Mouse (Mus musculus): ENCODE measurements around the gene Ecpas. TPM values are rescaled to one million over a fixed set of nuclear protein-coding genes. Genes with fewer than 3 reads are reported as not detected.
A peak's percentile ranks its signal among the peaks of the same experiment; 100 is the strongest.

Ecpas gene
- total RNA-seq (2021), result 100 to 1,000 TPM; 172 to 190 TPM
- long read RNA-seq, experiment 1, full-length matches to known transcripts, result 6 of 80 reads
- long read RNA-seq, experiment 1, partial matches to known transcripts, result 18 of 80 reads
- long read RNA-seq, experiment 1, other reads (novel, unspliced or antisense), result 56 of 80 reads
- long read RNA-seq, experiment 2, full-length matches to known transcripts, result 5 of 119 reads
- long read RNA-seq, experiment 2, partial matches to known transcripts, result 29 of 119 reads
- long read RNA-seq, experiment 2, other reads (novel, unspliced or antisense), result 85 of 119 reads

DNA sequence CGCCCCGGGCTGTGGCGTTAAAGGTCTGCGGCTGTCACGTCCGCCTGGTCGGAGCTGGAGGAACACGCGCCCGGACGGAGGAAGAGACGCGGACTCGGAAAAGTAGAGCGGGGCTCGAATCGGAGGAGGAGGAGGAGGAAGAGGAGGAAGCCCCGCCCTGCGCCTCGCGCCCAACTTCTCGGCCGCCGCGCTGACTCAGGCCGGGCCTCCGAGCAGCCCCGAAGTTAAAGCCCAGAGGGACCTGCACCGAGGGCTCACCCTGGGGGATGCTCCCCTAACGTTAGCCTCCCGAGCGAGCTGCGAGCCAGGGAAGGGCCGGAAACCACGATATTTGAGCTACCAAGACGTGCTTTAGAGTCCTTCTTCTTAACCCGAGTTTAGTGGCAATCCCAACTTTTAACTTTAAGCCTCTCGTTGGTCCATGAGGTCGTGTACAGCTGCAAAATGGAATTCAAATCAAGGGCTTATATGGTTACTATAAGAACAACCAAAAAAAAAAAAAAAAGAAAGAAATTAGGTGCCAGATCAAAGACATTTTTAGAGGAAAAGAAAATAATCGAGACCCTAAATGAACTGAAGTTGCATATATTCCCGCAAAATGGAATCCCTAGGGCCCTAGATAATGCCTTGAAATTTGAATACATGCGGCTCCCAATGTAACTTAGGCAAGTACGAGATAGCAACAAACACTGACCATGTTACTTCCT lies at the start of gene Ecpas:
Gene Ecpas, minus strand, starts transcription at position 121 of the 707 bp plus-strand sequence.
- DNase-seq (ENCODE audit: low spot score in 2 of 2), result peak in 1 of 2 experiments; percentile 84

DNA sequence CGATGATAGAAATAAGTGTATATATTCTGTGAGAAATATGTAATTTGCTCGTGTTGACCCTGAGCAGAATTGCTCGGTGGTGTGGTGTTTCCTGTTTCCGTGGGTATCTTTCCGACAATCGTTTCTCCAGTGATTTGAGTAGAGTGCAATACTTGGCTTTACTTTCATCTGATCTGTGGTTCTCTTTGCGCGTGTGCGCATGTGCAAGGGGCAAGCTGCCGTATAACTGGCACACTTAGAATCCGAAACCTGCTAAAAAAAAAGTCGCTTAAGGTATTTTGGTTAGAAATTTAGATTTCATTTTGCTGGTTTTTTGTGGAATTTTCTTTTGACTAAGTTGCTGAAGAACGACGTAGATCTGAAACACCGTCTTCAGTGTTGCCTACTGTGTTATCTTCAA lies 49.2 kb upstream of the Ecpas start:
- no peak for DNase-seq (ENCODE audit: low spot score in 2 of 2)

DNA sequence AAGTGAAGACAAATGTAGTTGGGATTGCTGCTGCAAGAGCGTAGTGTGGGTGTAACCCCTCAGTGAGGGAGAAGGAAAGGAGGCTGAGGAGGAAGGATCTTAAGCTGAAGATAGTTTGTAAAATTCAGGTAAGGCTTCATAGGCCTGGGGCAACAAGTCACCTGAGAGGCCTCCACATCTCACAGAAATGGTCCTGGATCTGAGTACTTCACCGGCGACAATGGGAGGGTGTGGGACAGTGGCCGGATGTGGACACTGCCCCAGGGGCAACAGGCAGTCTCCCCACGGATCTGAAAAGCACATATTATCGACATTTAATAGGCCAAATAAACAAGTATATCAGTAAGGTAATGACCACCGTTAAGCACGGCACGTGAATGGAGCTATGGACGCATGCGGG lies 40.1 kb upstream of the Ecpas start:
- no peak for DNase-seq (ENCODE audit: low spot score in 2 of 2)

DNA sequence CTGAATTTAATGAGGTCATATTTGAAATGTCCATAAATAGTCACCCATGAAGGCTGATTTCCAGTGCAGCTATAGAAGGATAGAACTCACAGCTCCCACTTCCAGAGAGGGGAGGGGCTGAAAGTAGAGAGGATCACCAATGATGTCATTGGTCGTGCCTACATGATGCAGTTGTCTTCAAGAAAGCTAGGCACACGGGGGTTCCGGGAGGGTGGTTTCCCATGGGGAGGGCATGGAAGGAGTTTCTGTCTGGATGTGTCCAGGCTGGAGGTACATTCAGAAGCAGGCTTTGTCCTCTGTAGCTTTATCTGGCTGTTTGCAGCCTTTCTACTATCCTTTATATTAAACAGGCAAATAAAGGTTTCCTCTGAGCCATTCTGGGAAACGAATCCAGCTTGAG lies 35.8 kb upstream of the Ecpas start:
- DNase-seq (ENCODE audit: low spot score in 2 of 2), result no peak

DNA sequence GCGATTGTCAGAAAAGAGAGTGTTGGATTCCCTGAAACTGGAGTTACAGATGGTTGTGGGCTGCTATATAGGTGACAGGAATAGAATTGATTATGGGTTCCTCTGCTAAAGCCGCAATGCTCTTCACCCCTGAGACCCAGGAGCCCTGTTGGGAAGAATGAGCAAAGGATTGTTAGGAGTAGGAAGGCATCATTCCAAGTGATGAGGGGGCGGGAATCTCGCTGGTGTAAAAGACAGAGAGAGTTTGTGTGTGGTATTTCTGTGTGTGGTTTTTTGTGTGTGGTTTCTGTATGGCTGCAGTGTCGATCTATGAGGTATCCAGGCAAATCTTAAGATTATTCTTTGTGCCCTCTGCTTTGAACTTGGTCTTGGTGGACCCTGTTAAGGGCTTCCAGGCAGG lies 32.1 kb upstream of the Ecpas start:
- no peak for DNase-seq (ENCODE audit: low spot score in 2 of 2)

DNA sequence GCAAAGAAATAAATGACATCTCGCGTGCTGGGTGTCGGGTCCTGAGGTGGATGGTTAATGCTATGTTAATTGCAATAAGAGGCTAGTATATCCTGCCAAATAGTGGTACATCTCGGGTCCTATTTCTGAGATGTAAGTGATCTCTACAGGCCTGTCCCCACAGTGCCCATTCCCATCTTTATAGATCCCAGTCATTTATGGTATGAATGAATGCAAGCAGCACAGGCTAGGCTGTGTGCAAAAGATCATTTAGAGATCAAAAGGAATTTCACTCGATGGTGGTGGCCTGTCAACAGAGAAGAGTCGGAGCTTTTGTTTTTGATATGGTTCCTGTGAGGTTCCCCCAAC lies 31.6 kb upstream of the Ecpas start:
- no peak for DNase-seq (ENCODE audit: low spot score in 2 of 2)

DNA sequence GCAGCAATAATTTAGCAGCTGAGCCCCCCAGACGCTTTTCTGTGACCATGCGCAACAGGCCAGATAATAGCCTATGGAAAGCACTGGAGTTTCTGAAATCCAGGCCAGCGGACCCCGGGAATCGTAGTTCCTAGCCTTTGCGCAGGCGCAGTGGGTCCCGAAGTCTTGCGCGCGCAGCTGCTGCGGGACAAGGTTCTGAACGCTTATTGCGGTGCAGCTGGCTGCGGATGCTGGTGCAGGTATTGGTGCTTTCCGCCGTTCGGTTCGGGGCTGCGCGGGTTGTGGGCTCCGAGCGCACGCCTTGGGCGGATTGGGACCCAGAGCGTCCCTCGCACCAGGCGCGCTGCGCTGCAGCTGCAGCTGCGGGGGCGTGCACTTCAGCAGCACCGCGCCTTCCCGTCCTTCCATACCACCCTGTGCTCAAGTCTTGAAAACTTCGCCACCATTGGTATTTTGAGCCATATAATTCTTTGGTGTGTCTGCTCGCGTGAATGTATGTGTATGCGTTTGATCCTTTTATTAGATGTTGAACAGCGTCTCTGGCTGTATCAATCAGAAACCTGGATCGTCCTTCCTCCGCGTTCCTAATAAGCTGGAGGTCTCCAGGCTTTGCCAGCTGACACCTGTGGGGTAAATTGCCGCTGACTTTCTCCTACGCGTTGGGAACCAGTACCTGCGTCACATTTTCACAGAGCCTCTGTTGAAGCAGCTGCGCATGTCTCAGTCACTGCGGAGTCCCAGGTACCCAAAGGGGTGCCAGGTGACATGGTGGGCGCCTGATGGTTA lies 31.1 kb upstream of the Ecpas start, which contains the start of gene Zkscan16:
Gene Zkscan16, plus strand, starts transcription at position 209 of the 786 bp plus-strand sequence.
- DNase-seq (ENCODE audit: low spot score in 2 of 2), result peak; percentile 71 to 87

DNA sequence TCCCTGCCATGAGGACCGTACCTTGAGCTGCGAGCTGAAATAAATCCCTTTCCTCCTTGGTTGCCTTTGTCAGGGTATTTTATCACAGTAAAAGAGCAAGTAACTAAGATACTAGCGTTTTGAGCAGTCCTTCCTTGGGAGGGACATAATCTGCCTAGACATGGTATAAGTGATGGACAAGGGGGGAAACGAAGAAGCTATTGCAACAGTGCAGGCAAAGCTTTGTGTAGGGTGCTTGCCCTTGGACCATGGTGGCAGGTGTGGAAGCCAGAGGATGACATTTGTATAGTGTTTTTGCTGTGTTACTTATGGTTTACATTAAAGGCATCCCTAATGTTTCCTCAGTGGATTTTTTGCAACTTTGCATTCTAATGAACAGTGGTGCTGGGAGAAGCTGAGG lies 30.4 kb upstream of the Ecpas start:
- no peak for DNase-seq (ENCODE audit: low spot score in 2 of 2)

DNA sequence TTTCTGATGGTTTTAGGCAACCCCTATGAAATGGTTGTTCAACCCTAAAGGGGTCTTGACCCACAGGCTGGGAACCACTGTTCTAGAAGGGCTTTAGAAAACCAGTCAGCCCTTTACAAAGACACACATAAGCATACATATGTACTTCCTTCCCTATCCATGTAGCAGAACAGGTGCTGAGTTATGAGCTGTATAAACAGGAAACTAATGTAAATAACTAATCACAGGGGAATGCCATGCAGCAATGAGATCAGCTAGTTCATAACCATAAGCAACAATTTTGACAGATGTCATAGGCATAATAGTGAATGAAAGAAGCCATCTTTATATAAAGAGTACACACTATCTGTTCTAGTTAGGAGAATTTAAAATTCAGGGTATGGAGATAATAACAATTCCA lies 29.1 kb upstream of the Ecpas start:
- no peak for DNase-seq (ENCODE audit: low spot score in 2 of 2)

DNA sequence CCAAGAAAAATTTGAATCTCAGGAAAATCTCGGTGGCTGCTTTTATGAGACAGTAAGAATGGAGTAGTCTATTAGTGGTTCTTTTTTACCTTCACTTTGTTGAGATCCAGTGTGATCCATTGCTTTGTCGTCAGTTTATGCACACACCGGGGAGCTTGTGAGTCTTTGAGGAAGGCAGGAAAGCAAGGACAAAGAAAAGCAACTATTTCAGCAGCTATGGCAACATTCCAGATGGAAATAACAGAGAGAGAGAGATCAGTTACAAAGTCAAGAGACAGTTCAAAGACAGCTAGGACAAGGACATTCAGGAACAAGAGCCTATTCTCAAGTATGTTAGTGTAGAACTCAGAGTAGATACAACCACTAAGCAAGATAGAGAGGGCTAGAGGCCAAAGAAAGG lies 23.3 kb upstream of the Ecpas start:
- DNase-seq (ENCODE audit: low spot score in 2 of 2), result no peak

DNA sequence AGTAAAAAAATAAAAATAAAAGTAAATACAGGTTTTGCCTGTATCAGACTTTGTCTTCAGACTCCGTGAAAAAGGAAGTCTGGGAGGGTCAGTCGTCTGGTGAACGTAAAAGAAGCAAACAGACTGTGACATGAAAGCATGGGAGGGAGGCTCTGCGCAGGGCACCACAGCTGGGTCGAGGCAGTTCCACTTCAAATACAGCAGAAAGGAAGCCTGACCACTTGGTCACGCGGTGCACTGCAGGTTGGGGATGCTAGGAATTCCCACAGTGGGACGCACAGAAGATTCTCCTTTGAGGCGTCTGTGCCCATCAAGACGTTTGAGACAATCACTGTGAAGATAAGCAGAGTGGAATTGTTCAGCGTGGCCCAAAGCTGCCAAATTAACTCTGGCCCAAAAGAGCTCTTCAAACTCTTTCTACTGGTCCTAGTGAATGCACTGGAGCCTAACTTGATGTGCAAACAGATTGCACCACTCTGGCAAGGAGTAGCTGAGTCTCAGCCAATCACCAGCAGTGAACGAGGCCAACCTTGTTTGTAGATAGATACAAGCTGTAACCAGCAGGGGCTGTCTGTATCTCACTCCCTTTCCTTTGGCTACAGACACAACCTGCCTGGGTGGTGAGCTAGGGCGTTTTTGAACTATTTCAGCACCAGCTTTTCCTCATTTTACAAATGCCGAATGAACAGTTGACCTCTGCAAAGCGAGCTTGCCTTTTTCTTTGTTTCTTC lies 22.4 kb upstream of the Ecpas start:
- DNase-seq (ENCODE audit: low spot score in 2 of 2), result peak in 1 of 2 experiments; percentile 17

DNA sequence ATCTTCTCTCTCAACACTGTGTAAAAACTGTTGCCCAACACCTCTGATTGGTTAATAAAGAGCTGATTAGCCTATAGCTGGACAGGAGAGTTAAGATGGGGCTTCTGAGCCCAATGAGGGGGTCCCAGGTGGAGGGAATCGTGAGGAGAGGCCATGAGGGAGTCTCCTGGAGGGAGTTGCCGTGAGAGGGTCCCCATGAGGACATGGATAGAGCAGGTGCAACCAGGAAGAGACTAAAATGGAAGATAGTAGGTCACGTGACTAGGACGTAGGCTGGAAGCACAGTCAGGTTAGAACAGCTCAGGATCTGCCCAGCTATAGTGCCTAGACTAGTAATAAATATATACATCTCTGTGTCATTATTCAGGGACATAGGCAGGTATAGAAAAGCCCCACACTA lies 21.8 kb upstream of the Ecpas start:
- no peak for DNase-seq (ENCODE audit: low spot score in 2 of 2)

DNA sequence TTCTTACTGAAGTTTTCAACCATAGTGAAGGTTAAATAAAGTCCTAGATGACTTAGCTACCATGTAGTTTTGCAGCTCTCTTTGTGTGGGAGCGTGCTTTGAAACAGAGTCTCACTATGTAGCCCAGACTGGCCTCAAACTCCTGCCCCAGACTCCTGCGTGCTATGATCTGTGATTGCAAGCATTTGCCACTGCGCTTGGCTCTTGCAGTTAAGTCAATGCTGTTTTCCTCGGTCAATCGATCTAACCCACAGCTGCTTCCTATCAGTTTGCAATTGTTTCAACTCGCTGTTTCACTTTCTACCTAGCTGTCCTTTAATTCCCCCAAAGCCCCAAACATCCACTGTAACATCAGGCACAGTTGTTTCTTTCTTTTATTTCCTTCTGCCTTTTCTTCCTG lies 20.0 kb upstream of the Ecpas start:
- DNase-seq (ENCODE audit: low spot score in 2 of 2), result no peak

DNA sequence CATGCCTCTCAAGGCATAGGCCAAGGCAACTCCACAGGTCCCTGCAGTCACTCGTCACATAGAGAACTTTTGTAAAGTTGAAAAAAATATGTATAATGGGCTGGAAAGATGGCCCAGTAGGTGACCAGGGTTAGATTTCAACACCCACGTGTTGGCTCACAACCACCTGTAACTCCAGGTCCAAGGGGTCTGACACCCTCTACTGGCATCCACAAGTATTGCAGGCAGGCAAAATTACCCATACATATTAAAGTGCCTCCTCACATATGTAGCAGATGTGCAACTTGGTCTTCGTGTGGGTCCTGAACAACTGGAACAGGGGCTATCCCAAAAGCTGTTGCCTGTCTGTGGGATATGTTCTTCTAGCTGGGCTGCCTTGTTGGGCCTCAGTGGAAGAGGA lies 15.1 kb upstream of the Ecpas start:
- no peak for DNase-seq (ENCODE audit: low spot score in 2 of 2)

DNA sequence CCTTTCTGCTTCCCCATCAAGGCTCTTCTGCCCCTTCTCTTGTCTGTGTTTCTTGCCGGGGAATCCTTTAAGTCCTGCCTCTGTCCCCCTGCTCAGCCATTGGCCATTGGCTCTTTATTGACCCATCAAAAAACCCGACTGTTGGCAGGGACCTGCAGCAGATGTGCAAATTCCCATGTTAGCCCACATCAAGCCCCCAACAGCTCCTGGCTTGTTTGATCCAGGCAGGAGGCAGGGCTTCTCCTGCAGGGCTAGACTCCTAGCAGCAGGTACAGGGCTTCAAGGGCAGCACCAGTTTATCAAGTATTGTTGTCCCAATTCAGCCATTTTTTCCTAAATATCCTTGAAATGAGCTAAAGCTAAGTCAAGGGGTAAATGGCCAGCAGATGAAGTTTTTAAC lies 13.6 kb upstream of the Ecpas start:
- no peak for DNase-seq (ENCODE audit: low spot score in 2 of 2)

DNA sequence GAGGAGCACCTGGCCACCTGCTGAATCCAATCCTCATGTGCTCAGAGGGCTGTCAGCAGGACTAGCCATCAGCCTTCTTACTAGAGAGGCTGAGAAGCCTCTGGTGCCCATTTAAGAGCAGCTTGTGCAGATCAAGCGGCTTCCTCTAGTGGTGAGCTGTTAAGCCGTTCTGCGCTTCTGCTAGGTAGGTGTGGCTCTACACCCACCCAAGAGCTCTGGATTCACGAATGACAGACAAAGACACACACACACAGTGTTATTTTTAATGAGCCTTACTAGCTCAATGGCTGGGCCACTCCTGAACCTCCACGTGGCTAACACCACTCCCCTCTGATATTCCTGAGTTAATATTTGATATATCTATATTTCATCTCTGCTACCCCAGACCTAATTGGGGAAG lies 13.1 kb upstream of the Ecpas start:
- no peak for DNase-seq (ENCODE audit: low spot score in 2 of 2)

DNA sequence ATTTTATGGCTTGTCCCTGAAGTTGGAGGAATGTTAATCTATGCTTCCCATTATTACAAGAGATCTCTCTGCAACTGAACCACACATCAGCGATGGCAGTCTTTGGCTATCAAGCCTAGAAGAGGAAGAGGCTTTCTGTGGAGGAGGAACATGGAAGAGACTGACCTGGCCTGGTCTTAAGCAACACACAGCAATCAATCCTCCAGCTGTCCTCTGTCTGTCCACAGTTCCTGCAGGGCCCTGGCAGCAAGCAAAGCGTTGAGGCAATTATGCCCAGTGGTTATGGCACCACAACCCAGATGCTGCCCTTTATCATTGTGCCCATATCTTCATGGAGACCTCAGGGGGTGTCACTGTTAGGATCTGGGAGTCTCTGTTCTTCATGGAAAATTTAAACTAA lies 11.4 kb upstream of the Ecpas start:
- DNase-seq (ENCODE audit: low spot score in 2 of 2), result no peak

DNA sequence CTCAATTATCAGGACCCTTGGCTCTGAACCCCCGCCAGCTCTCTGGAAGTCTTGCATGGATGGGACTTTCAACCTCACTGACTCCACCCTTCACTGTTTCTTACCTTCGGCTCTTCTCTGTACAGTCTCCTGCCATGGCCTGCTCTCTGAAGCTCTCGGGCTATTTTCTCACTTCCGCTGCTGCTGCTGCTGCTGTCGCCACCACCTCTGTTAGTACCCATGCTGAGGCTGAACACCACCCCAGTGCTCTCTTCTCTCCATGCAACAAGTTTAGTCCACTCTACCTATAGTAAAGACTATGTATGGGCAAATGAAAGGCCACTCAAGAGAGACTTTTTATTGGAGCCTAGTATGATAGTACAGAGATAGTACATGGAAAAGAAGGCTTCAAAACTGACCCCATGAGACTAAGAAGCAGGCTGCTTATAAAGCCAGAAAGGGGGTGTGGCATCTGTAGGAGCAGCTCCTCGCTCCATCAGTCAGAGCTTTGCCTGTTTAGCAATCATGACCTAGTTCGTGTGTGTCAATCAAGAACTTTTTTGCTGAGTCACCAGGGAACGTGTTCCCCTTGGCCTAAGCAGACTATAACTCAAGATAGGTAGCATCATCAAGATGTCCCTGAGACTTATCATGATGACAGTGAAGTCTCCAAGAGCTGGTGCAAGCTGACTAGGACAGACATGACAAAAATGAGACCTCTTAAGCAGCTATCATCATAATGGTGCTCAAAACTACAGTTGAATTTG lies 2.7 kb upstream of the Ecpas start:
- no peak for DNase-seq (ENCODE audit: low spot score in 2 of 2)

DNA sequence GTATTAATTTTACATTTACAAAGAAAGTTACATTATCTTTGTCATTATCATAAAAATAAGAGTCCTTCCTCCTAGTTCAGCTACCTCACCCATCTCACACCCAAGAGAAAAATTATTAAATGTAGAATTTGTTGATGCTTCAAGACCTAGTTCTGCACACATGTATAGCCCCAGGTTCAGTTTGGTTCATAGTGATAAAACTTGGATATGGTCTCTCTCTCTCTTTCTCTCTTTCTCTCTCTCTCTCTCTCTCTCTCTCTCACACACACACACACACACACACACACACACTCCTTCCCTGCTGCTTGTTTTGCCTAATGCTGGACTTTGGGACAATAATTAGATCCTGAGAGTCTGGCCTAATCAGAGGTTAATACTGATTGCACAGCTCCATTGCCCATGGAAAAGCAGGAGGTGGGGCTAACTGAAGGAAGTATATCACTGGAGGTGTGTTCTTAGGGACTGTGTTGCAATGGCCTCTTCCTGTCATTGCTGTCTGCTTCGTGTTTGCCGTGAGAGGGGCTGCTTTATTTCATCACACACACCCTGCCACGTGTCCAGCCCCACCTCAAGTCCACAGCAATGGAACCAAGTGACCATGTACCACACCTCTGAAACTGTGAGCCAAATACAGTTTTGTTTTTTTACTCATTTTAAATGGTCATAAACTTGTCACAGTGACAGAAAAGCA lies 932 bp upstream of the Ecpas start:
- no peak for DNase-seq (ENCODE audit: low spot score in 2 of 2)
